Mouse (Mus musculus): ENCODE data around the gene Slc22a4.
A peak's percentile ranks its signal among the peaks of the same experiment; 100 is the strongest.
"Not testable (repeated sequence)": the region's sequence is repeated elsewhere in the genome, so short reads cannot be mapped to it uniquely, and the experiment has no call there.

The Slc22a4 gene

GRCm38 (mm10) chr11:54058056-54058617, 30.2 kb upstream of the Slc22a4 start:
- DNase-seq (ENCODE audit: extremely low spot score, low spot score), result no peak

GRCm38 (mm10) chr11:54057428-54057827, 29.5 kb upstream of the Slc22a4 start:
- peak; percentile 62 for DNase-seq (ENCODE audit: extremely low spot score, low spot score)

GRCm38 (mm10) chr11:54056132-54056531, 28.2 kb upstream of the Slc22a4 start:
- peak; percentile 50 for DNase-seq (ENCODE audit: extremely low spot score, low spot score)

GRCm38 (mm10) chr11:54054257-54054656, 26.4 kb upstream of the Slc22a4 start:
- DNase-seq (ENCODE audit: extremely low spot score, low spot score), result no peak

GRCm38 (mm10) chr11:54053090-54053489, 25.2 kb upstream of the Slc22a4 start:
- DNase-seq (ENCODE audit: extremely low spot score, low spot score), result no peak

GRCm38 (mm10) chr11:54052128-54052527, 24.2 kb upstream of the Slc22a4 start:
- DNase-seq (ENCODE audit: extremely low spot score, low spot score), result no peak

- DNase-seq (ENCODE audit: extremely low spot score, low spot score), result no peak
These were observed 23.3 kb upstream of the Slc22a4 start for GRCm38 (mm10) chr11:54051161-54051560.

- DNase-seq (ENCODE audit: extremely low spot score, low spot score), result no peak
These were observed 22.3 kb upstream of the Slc22a4 start for GRCm38 (mm10) chr11:54050205-54050604.

GRCm38 (mm10) chr11:54040676-54041075, 12.8 kb upstream of the Slc22a4 start:
- no peak for DNase-seq (ENCODE audit: extremely low spot score, low spot score)

GRCm38 (mm10) chr11:54032872-54033271, 5.0 kb upstream of the Slc22a4 start:
- DNase-seq (ENCODE audit: extremely low spot score, low spot score), result not testable (repeated sequence)

GRCm38 (mm10) chr11:54028997-54029396, 1.1 kb upstream of the Slc22a4 start:
- DNase-seq (ENCODE audit: extremely low spot score, low spot score), result no peak

GRCm38 (mm10) chr11:54027131-54028043, 503 bp downstream of the Slc22a4 start:
- peak; percentile 16 for DNase-seq (ENCODE audit: extremely low spot score, low spot score)

- DNase-seq (ENCODE audit: extremely low spot score, low spot score), result no peak
These were observed 1.3 kb downstream of the Slc22a4 start for GRCm38 (mm10) chr11:54026491-54027041.

GRCm38 (mm10) chr11:54021396-54022093, 6.3 kb downstream of the Slc22a4 start:
- no peak for DNase-seq (ENCODE audit: extremely low spot score, low spot score)

- no peak for DNase-seq (ENCODE audit: extremely low spot score, low spot score)
These were observed 8.8 kb downstream of the Slc22a4 start for GRCm38 (mm10) chr11:54018893-54019732.

GRCm38 (mm10) chr11:54017596-54017995, 10.3 kb downstream of the Slc22a4 start:
- DNase-seq (ENCODE audit: extremely low spot score, low spot score), result no peak

- DNase-seq (ENCODE audit: extremely low spot score, low spot score), result no peak
These were observed 11.8 kb downstream of the Slc22a4 start for GRCm38 (mm10) chr11:54016051-54016450.

- DNase-seq (ENCODE audit: extremely low spot score, low spot score), result no peak
These were observed 14.9 kb downstream of the Slc22a4 start for GRCm38 (mm10) chr11:54012961-54013360.

GRCm38 (mm10) chr11:54011255-54011654, 16.6 kb downstream of the Slc22a4 start:
- no peak for DNase-seq (ENCODE audit: extremely low spot score, low spot score)

GRCm38 (mm10) chr11:54008416-54008920, 19.4 kb downstream of the Slc22a4 start:
- no peak for DNase-seq (ENCODE audit: extremely low spot score, low spot score)

GRCm38 (mm10) chr11:54007717-54008116, 20.2 kb downstream of the Slc22a4 start:
- no peak for DNase-seq (ENCODE audit: extremely low spot score, low spot score)
